Mouse (Mus musculus) kidney, embryonic 16.5 days (tissue): Measurements from ENCODE around the gene Sorl1. TPM values are rescaled to one million over a fixed set of nuclear protein-coding genes. Genes with fewer than 3 reads are reported as not detected.
A peak's percentile ranks its signal among the peaks of the same experiment; 100 is the strongest.

Experiments used
- ATAC-seq: fragments of 200-750 bp; cut with Nextera tagmentation; 2 replicates; pipeline ENCODE4 v1.8.0; 2017; ENCODE audit warnings: moderate TSS enrichment; ENCODE audit not compliant: low FRiP score, low TSS enrichment
- H3K27ac ChIP-seq: fragments of 300-500 bp; sonication (generic); 2 replicates; pipeline ENCODE4 v1.5.1; 2014; ENCODE audit warnings: low read length
- H3K27me3 ChIP-seq: fragments of 300-500 bp; sonication (generic); 2 replicates; pipeline ENCODE4 v1.6.1; 2014; ENCODE audit warnings: low read length, control low read depth, mixed read lengths; ENCODE audit not compliant: insufficient read depth
- H3K36me3 ChIP-seq: fragments of 300-500 bp; sonication (generic); 2 replicates; pipeline ENCODE4 v1.6.1; 2014; ENCODE audit warnings: low read length, control low read depth, mixed read lengths; ENCODE audit not compliant: insufficient read depth
- H3K4me1 ChIP-seq: fragments of 300-500 bp; sonication (generic); 2 replicates; pipeline ENCODE4 v1.6.1; 2014; ENCODE audit warnings: low read length, control low read depth, mixed read lengths; ENCODE audit not compliant: insufficient read depth
- H3K4me2 ChIP-seq: fragments of 300-500 bp; sonication (generic); replicated peaks from 2 replicates; pipeline ENCODE4 v1.6.1; 2014; ENCODE audit warnings: low read depth, low read length
- H3K4me3 ChIP-seq: fragments of 300-500 bp; sonication (generic); 2 replicates; pipeline ENCODE4 v1.5.1; 2014; ENCODE audit warnings: mild to moderate bottlenecking, low read length
- H3K9ac ChIP-seq: fragments of 300-500 bp; sonication (generic); replicated peaks from 2 replicates; pipeline ENCODE4 v1.6.1; 2014; ENCODE audit warnings: low read length
- H3K9me3 ChIP-seq: fragments of 300-500 bp; sonication (generic); 2 replicates; pipeline ENCODE4 v1.6.1; 2016; ENCODE audit warnings: low read length, control low read depth
- WGBS: fragments of 180-500 bp; shearing (Covaris S2); extraction: QIAGEN DNeasy Blood & Tissue Kit; methylation state at CpG from one replicate; pipeline ENCODE4 v1.1.7; 2014; 5-methylcytosine and 5-hydroxymethylcytosine counted together
- polyA plus RNA-seq: library from polyadenylated mRNA; unstranded; fragments of >200 nt; fragmentation: Nextera tagmentation; extraction: Ambion mirVana; gene quantifications from 2 replicates; pipeline ENCODE4 v1.2.1, GENCODE M21; 2015

Sorl1 gene
- polyA plus RNA-seq, 1 experiment from 2014 or later: 12.5 TPM

GRCm38 (mm10) chr9:41924140-41924539 is 200.0 kb downstream of the Sorl1 start:
- no peaks in the 10 kb centered on the region for H3K27me3 ChIP-seq
- WGBS: 42% methylated on average over 2 of the region's 2 CpGs

GRCm38 (mm10) chr9:41922416-41922815 is 201.7 kb downstream of the Sorl1 start:
- no peak overlapping the region for H3K4me2 ChIP-seq
- H3K4me1 ChIP-seq: peaks cover 3% of the 10 kb centered on the region; the same call in 1 of the 2 replicates
- no peak overlapping the region for H3K9ac ChIP-seq
- no peaks in the 10 kb centered on the region for H3K27me3 ChIP-seq
- no peaks in the 10 kb centered on the region for H3K36me3 ChIP-seq
- H3K4me3 ChIP-seq: no peak overlapping the region
- H3K9me3 ChIP-seq: no peaks in the 10 kb centered on the region
- 0 out of 2 replicates have a peak, but pooled peaks have one; percentile 39 for ATAC-seq
- H3K27ac ChIP-seq: 0 out of 2 replicates have a peak overlapping the region, but pooled peaks have one; percentile 43
- WGBS: 44% methylated on average over 6 of the region's 6 CpGs

More at GRCm38 (mm10) chr9:41924140-41924539, 200.0 kb downstream of the Sorl1 start:
- Histone ChIP-seq H3K4me2 (no peak overlapping the region), H3K4me3 (no peak overlapping the region), H3K9ac (no peak overlapping the region), H3K9me3 (no peaks in the 10 kb centered on the region), H3K27ac (peak overlapping the region; percentile 64), H3K4me1 (no peaks in the 10 kb centered on the region), H3K36me3 (no peaks in the 10 kb centered on the region)
- no peak for ATAC-seq

GRCm38 (mm10) chr9:41918657-41919380 is 205.3 kb downstream of the Sorl1 start:
- WGBS: 62% methylated on average over 14 of the region's 14 CpGs

GRCm38 (mm10) chr9:41918155-41918554 is 205.9 kb downstream of the Sorl1 start:
- Histone ChIP-seq H3K36me3 (no peaks in the 10 kb centered on the region), H3K9me3 (no peaks in the 10 kb centered on the region), H3K9ac (no peak overlapping the region), H3K4me2 (no peak overlapping the region), H3K27me3 (no peaks in the 10 kb centered on the region), H3K4me1 (peaks cover 3% of the 10 kb centered on the region; the same call in 1 of the 2 replicates), H3K27ac (no peak overlapping the region), H3K4me3 (no peak overlapping the region)
- ATAC-seq: no peak
- 61% methylated on average over 4 of the region's 4 CpGs for WGBS

More at GRCm38 (mm10) chr9:41918657-41919380, 205.3 kb downstream of the Sorl1 start:
- no peak for ATAC-seq
- no peaks in the 10 kb centered on the region for H3K36me3 ChIP-seq
- H3K4me2 ChIP-seq: no peak overlapping the region
- H3K27me3 ChIP-seq: no peaks in the 10 kb centered on the region
- no peaks in the 10 kb centered on the region for H3K9me3 ChIP-seq
- no peak overlapping the region for H3K4me3 ChIP-seq
- no peak overlapping the region for H3K9ac ChIP-seq
- H3K4me1 ChIP-seq: peaks cover 3% of the 10 kb centered on the region; the same call in 1 of the 2 replicates
- H3K27ac ChIP-seq: no peak overlapping the region

GRCm38 (mm10) chr9:41915571-41915970 is 208.5 kb downstream of the Sorl1 start:
- ATAC-seq: no peak

More at GRCm38 (mm10) chr9:41915571-41915970, 208.5 kb downstream of the Sorl1 start:
- Histone ChIP-seq H3K4me2 (no peak overlapping the region), H3K9me3 (no peaks in the 10 kb centered on the region), H3K36me3 (no peaks in the 10 kb centered on the region), H3K27ac (no peak overlapping the region), H3K27me3 (no peaks in the 10 kb centered on the region), H3K4me3 (no peak overlapping the region), H3K4me1 (peaks cover 3% of the 10 kb centered on the region; the same call in 1 of the 2 replicates), H3K9ac (no peak overlapping the region)
- WGBS: 79% methylated on average over 8 of the region's 8 CpGs

Other genes starting within 250 kb of the Sorl1 start
- 33.8 and 36.6 TPM in 2 replicates for gene Sc5d, start 140.0 kb upstream of the Sorl1 start, polyA plus RNA-seq